Mouse (Mus musculus) embryonic facial prominence, embryonic 12.5 days (tissue): ENCODE data around the gene Odf2l. TPM values are rescaled to one million over a fixed set of nuclear protein-coding genes. Genes with fewer than 3 reads are reported as not detected.

Source experiments
- ATAC-seq: fragments of 200-750 bp; cut with Nextera tagmentation; 2 replicates; pipeline ENCODE4 v1.8.0; 2017; ENCODE audit not compliant: insufficient number of reproducible peaks, insufficient read depth, low FRiP score, low TSS enrichment
- H3K27ac ChIP-seq: fragments of 300-500 bp; sonication (generic); 2 replicates; pipeline ENCODE4 v1.5.1; 2016; ENCODE audit warnings: mild to moderate bottlenecking
- H3K27me3 ChIP-seq: fragments of 300-500 bp; sonication (generic); 2 replicates; pipeline ENCODE4 v1.6.1; 2016; ENCODE audit warnings: mild to moderate bottlenecking, moderate library complexity
- H3K36me3 ChIP-seq: fragments of 300-500 bp; sonication (generic); 2 replicates; pipeline ENCODE4 v1.6.1; 2016; ENCODE audit warnings: mild to moderate bottlenecking
- H3K4me1 ChIP-seq: fragments of 300-500 bp; sonication (generic); 2 replicates; pipeline ENCODE4 v1.6.1; 2016
- H3K4me2 ChIP-seq: fragments of 300-500 bp; sonication (generic); replicated peaks from 2 replicates; pipeline ENCODE4 v1.6.1; 2016; ENCODE audit warnings: mild to moderate bottlenecking, moderate library complexity
- H3K4me3 ChIP-seq: fragments of 300-500 bp; sonication (generic); 2 replicates; pipeline ENCODE4 v1.5.1; 2016; ENCODE audit warnings: mild to moderate bottlenecking
- H3K9ac ChIP-seq: fragments of 300-500 bp; sonication (generic); 2 replicates; pipeline ENCODE4 v1.6.1; 2016; ENCODE audit warnings: mild to moderate bottlenecking, moderate library complexity
- H3K9me3 ChIP-seq: fragments of 300-500 bp; sonication (generic); 2 replicates; pipeline ENCODE4 v1.6.1; 2016; ENCODE audit warnings: mild to moderate bottlenecking, moderate library complexity
- WGBS: fragments of 180-500 bp; shearing (Covaris S2); methylation state at CpG from one replicate; pipeline ENCODE4 v1.1.7; 2016; 5-methylcytosine and 5-hydroxymethylcytosine counted together
- polyA plus RNA-seq: library from polyadenylated mRNA; unstranded; fragments of >200 nt; fragmentation: Nextera tagmentation; extraction: Ambion mirVana; gene quantifications from 2 replicates; pipeline ENCODE4 v1.2.1, GENCODE M21; 2016

The Odf2l gene
- polyA plus RNA-seq = 19.5 and 23.6 TPM in 2 replicates

DNA sequence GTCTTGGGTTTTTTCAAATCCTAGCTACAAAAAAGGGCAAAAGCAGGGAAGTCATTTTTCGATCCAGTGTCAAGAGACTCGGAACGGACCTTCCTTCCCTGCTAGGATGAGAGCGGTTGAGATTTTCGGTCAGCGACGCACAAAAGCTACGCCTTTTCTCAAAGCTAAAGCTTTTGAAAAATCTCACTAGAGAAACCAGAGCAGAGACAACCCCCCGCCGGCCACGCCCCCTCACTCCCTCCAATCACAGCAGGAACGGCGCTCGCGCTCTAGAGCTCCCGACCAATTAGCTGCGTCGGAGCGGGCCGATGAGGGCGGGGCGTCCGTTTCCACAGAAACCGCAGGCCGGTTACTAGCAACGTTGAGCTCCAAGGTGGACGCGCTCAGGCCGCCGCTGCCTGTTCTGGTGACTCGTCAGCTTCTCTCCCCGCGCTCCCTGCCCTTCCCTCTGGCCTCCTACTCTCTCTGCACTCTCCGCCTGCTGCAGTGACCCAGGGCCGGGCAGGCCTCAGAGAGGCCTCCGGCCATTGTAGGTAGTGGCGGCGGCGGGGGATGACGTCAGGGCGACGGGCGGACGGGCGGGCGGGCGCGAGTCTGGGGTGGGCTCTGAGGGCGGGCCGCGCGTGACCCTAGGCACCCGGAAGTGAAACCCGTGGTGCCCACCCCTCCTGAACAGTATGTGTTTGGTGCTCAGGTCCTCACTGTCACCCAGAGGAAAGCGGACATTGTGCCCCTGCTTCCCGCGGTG, at the start of gene Odf2l:
Odf2l (plus strand) TSS at position 335 of the 748 bp plus-strand sequence.
- H3K27ac ChIP-seq = peak within 1 kb of the TSS; percentile 97
- under 1% methylated on average over 57 of the region's 57 CpGs for WGBS
- H3K27me3 ChIP-seq = no peaks in the 10 kb centered on the region
- H3K9ac ChIP-seq = peak within 1 kb of the TSS; percentile 84
- H3K4me2 ChIP-seq = peak within 1 kb of the TSS; percentile 63
- peak within 1 kb of the TSS; percentile 70 for H3K4me3 ChIP-seq
- no peaks in the 10 kb centered on the region for H3K36me3 ChIP-seq
- H3K4me1 ChIP-seq = peaks cover 5% of the 10 kb centered on the region; the same call in 1 of the 2 replicates
- peak; percentile 98 for ATAC-seq
- H3K9me3 ChIP-seq = no peaks in the 10 kb centered on the region

- WGBS = 77% methylated on average over 4 of the region's 4 CpGs
These were observed 49.4 kb upstream of the Odf2l start for GRCm38 (mm10) chr3:145068964-145069363.

DNA sequence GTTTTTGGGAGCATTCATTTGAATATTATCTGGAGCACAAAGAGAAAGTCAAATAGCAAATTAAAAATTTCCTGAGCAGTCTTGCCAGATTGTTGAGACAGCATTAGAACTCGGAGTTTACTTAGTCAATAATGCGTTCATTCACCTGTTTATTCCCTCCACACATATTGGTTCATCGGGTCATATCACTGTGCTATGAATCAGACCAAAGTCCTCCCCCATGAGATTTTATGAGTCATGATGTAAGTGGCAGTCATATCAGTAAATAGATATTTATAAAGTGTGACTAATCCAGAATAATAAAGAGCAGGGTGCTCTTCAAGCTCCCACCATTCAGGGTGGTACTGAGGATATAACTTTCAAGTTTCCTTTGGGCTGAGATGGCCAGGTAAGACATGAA, 46.0 kb upstream of the Odf2l start:
- ATAC-seq = no peak
- H3K27me3 ChIP-seq = no peaks in the 10 kb centered on the region
- no peaks in the 10 kb centered on the region for H3K36me3 ChIP-seq
- WGBS = 89% methylated on average over 3 of the region's 3 CpGs
- no peaks in the 10 kb centered on the region for H3K4me1 ChIP-seq
- no peak overlapping the region for H3K4me3 ChIP-seq
- H3K9me3 ChIP-seq = no peaks in the 10 kb centered on the region
- no peak overlapping the region for H3K27ac ChIP-seq
- no peak overlapping the region for H3K4me2 ChIP-seq
- no peak overlapping the region for H3K9ac ChIP-seq

More at GRCm38 (mm10) chr3:145068964-145069363, 49.4 kb upstream of the Odf2l start:
- Histone ChIP-seq H3K27me3 (no peaks in the 10 kb centered on the region), H3K9ac (no peak overlapping the region), H3K27ac (no peak overlapping the region), H3K4me1 (no peaks in the 10 kb centered on the region), H3K4me2 (no peak overlapping the region), H3K36me3 (no peaks in the 10 kb centered on the region), H3K9me3 (no peaks in the 10 kb centered on the region), H3K4me3 (no peak overlapping the region)
- no peak for ATAC-seq

DNA sequence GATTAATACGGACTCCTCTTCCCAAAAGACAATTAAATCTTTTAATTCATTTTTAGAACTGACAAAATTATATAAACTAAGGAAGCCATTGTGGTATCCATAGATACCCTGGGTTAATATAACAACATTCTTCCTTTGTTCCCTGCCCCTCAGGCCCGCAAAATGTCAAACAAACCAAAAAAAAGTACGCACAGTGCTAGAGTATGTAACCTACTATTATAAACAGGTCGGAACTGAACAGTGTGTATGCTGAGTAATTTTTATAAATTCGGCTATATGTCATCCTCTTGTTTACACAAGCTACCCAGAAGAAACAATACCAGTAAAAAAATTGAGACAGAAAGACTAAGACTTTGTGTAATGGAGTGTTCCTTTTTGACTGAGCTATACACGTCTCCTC, 40.0 kb upstream of the Odf2l start:
- H3K4me2 ChIP-seq = no peak overlapping the region
- 84% methylated on average over 6 of the region's 6 CpGs for WGBS
- no peak for ATAC-seq
- H3K36me3 ChIP-seq = no peaks in the 10 kb centered on the region
- H3K9me3 ChIP-seq = no peaks in the 10 kb centered on the region
- no peak overlapping the region for H3K27ac ChIP-seq
- no peaks in the 10 kb centered on the region for H3K4me1 ChIP-seq
- no peaks in the 10 kb centered on the region for H3K27me3 ChIP-seq
- no peak overlapping the region for H3K9ac ChIP-seq
- no peak overlapping the region for H3K4me3 ChIP-seq

DNA sequence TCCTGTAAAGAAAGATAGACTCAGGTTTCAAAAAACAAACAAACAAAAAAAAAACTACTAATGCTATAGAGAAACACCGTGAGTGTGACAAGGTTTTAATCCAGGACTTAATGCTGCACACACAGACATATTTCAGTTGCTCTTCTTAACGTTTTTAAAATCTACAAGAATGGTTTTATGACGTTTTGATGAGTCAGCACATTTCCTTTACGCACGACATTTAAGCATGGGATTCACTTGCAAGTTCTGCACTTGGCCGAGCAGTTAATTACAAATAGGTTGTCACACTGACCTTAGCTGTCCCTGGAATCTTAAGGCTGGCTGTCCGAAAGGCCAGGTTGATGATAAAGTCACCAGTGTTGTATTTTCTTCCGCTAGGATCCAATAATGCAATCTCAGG, 37.5 kb upstream of the Odf2l start:
- 76% methylated on average over 8 of the region's 8 CpGs for WGBS
- Histone ChIP-seq H3K9me3 (no peaks in the 10 kb centered on the region), H3K27me3 (no peaks in the 10 kb centered on the region), H3K4me1 (no peaks in the 10 kb centered on the region), H3K4me2 (no peak overlapping the region), H3K36me3 (no peaks in the 10 kb centered on the region), H3K27ac (no peak overlapping the region), H3K9ac (no peak overlapping the region), H3K4me3 (no peak overlapping the region)
- ATAC-seq = no peak

DNA sequence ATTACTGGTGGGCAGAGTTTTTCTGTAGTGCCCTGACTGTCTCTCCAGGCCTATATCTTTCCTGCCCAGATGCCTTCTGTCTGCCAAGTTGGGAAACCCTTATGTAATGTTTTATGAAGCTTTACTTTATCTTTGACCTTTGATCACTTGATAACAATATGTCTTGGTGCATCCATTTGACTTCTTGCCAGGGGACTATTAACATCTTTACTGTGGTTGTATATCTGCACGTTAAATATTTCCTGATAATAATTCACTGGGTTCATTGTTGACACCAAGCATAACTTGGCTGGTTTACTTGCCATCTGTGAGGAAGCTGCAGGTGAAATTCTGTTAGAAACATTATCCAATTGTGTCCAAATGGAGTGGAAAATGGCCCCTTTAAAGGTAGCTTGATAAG, 35.3 kb upstream of the Odf2l start:
- no peaks in the 10 kb centered on the region for H3K9me3 ChIP-seq
- H3K27me3 ChIP-seq = no peaks in the 10 kb centered on the region
- H3K36me3 ChIP-seq = no peaks in the 10 kb centered on the region
- no peak overlapping the region for H3K4me2 ChIP-seq
- H3K4me3 ChIP-seq = no peak overlapping the region
- H3K4me1 ChIP-seq = no peaks in the 10 kb centered on the region
- WGBS = 96% methylated on average over 1 of the region's 1 CpGs
- ATAC-seq = no peak
- no peak overlapping the region for H3K9ac ChIP-seq
- H3K27ac ChIP-seq = no peak overlapping the region

DNA sequence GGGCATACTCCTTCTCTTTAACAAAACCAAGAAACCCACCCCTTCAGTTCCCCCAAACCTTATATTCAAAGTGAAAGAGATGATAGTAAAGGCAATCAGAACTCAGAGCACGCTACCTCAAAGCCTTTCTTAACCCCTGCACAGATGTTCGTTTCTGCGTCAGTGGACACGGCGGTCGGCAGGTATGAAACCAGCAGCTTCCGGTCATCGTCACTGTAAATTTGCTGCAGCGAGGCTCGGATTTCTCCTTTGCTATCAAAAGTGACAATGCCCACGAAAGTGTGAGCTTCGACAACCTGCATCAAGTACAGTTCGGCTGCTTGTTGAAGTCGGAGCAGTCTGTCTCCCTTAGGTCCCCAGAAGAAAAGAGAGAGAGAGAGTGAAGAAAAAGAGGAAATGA, 32.2 kb upstream of the Odf2l start:
- no peaks in the 10 kb centered on the region for H3K27me3 ChIP-seq
- no peak overlapping the region for H3K4me3 ChIP-seq
- ATAC-seq = no peak
- H3K9me3 ChIP-seq = no peaks in the 10 kb centered on the region
- 91% methylated on average over 14 of the region's 14 CpGs for WGBS
- no peak overlapping the region for H3K27ac ChIP-seq
- no peaks in the 10 kb centered on the region for H3K36me3 ChIP-seq
- H3K9ac ChIP-seq = no peak overlapping the region
- H3K4me1 ChIP-seq = no peaks in the 10 kb centered on the region
- H3K4me2 ChIP-seq = no peak overlapping the region

DNA sequence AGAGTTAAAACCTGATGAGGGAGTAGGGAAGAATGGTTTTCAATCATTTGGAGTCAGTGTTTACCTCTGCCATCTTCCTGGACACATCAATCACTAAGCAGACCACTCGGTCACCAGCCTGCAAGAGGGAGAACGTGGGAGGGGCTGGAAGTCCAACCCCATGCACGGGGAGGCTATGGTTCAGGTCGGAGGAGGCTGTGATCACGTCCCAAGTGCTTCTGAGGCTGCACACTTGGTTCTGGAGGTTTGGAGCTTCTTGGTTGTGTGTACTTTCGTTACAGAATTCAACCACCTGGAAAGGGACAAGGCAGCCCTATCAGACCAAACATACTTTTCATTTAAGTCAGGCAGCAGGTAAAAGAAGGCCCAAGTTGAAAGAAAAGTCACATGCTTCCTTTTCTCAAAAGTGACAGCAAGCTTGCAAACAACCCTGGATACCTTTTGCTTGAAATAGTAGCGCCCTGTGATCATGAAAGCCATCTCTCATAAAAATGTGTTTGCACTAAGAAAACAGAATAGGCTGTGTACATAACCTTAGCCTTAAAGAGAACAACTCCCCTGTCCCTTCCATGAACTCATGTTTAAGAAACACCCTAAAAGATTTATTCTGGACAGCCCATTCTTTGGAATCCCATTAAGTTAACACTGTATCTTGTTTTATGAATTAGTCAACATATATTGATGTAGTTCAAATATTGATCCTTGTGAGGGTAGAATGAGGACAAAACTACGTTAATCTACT, 30.4 kb upstream of the Odf2l start:
- no peaks in the 10 kb centered on the region for H3K36me3 ChIP-seq
- no peak overlapping the region for H3K9ac ChIP-seq
- H3K27me3 ChIP-seq = no peaks in the 10 kb centered on the region
- no peak for ATAC-seq
- H3K4me3 ChIP-seq = no peak overlapping the region
- H3K4me2 ChIP-seq = no peak overlapping the region
- WGBS = 75% methylated on average over 8 of the region's 8 CpGs
- no peaks in the 10 kb centered on the region for H3K4me1 ChIP-seq
- H3K9me3 ChIP-seq = no peaks in the 10 kb centered on the region
- no peak overlapping the region for H3K27ac ChIP-seq

DNA sequence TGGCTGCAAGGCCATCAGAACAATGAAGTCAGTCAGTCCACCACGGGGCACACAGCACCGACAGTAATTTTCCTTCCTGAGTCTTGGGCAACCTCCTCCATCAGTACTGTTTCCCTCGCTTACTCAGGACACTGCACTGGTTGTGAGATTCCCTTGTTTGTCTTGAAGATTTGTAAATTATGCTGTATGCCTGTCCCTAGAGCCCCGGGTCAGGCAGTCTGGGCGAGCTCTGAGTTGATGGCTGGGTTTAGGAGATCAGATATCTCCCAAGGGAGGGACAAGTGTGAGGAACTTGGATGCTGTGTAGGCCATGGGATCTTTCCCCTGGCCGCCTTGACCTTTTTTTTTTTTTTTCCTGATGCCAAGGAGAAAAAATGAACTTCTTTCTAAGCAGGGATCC, 19.1 kb upstream of the Odf2l start, which contains the start of gene Clca2:
Clca2 (minus strand) TSS at position 153 of the 400 bp plus-strand sequence.
- no peak for ATAC-seq
- 41% methylated on average over 6 of the region's 6 CpGs for WGBS

GRCm38 (mm10) chr3:145101891-145102555, 16.4 kb upstream of the Odf2l start:
- Histone ChIP-seq H3K9me3 (no peaks in the 10 kb centered on the region), H3K4me3 (no peak overlapping the region), H3K4me1 (no peaks in the 10 kb centered on the region), H3K4me2 (no peak overlapping the region), H3K27me3 (no peaks in the 10 kb centered on the region), H3K9ac (no peak overlapping the region), H3K27ac (no peak overlapping the region), H3K36me3 (no peaks in the 10 kb centered on the region)
- WGBS = 77% methylated on average over 9 of the region's 9 CpGs
- no peak for ATAC-seq

More for the DNA sequence above, 19.1 kb upstream of the Odf2l start, which contains the start of gene Clca2:
- Histone ChIP-seq H3K36me3 (no peaks in the 10 kb centered on the region), H3K27ac (no peak within 1 kb of the TSS), H3K4me3 (no peak within 1 kb of the TSS), H3K4me2 (no peak within 1 kb of the TSS), H3K9ac (no peak within 1 kb of the TSS), H3K27me3 (no peaks in the 10 kb centered on the region), H3K9me3 (no peaks in the 10 kb centered on the region), H3K4me1 (no peaks in the 10 kb centered on the region)

GRCm38 (mm10) chr3:145103321-145103720, 15.1 kb upstream of the Odf2l start:
- Histone ChIP-seq H3K9ac (no peak overlapping the region), H3K4me1 (no peaks in the 10 kb centered on the region), H3K4me3 (no peak overlapping the region), H3K27ac (no peak overlapping the region), H3K9me3 (no peaks in the 10 kb centered on the region), H3K4me2 (no peak overlapping the region), H3K27me3 (no peaks in the 10 kb centered on the region), H3K36me3 (no peaks in the 10 kb centered on the region)
- WGBS = 72% methylated on average over 2 of the region's 2 CpGs
- no peak for ATAC-seq
